Mouse (Mus musculus) embryonic fibroblast, embryonic 13.5 days (primary cell): Measurements from ENCODE around the gene 6330409D20Rik. TPM values are rescaled to one million over a fixed set of nuclear protein-coding genes. Genes with fewer than 3 reads are reported as not detected.

Experiments
- H3K27ac ChIP-seq: 2 replicates; pipeline ENCODE4 v1.5.1; 2012; ENCODE audit warnings: low read length, control low read depth, inconsistent platforms; ENCODE audit not compliant: insufficient read depth
- H3K4me1 ChIP-seq: 2 replicates; pipeline ENCODE4 v1.6.1; 2011; ENCODE audit warnings: low read length; ENCODE audit not compliant: control insufficient read depth, insufficient read depth
- H3K4me3 ChIP-seq: 2 replicates; pipeline ENCODE4 v1.5.1; 2011; ENCODE audit warnings: mild to moderate bottlenecking, control low read depth, low read length; ENCODE audit not compliant: insufficient read depth
- CTCF ChIP-seq: IDR thresholded peaks from 2 replicates; pipeline ENCODE4 v1.5.1; 2011; ENCODE audit warnings: mild to moderate bottlenecking, control low read depth, low read length, moderate library complexity, borderline replicate concordance; ENCODE audit not compliant: insufficient read depth
- POLR2A ChIP-seq: IDR thresholded peaks from 2 replicates; pipeline ENCODE4 v1.6.1; 2011; ENCODE audit warnings: low read depth, mild to moderate bottlenecking, control low read depth, low read length, moderate library complexity
- polyA plus RNA-seq: library from polyadenylated mRNA; stranded (reverse); fragments of >200 nt; gene quantifications from 2 replicates; pipeline ENCODE4 v1.2.4, GENCODE M21; 2011; ENCODE audit warnings: low read depth; ENCODE audit not compliant: missing spikeins, insufficient read length

6330409D20Rik gene
- polyA plus RNA-seq, result not detected in 2 replicates

DNA sequence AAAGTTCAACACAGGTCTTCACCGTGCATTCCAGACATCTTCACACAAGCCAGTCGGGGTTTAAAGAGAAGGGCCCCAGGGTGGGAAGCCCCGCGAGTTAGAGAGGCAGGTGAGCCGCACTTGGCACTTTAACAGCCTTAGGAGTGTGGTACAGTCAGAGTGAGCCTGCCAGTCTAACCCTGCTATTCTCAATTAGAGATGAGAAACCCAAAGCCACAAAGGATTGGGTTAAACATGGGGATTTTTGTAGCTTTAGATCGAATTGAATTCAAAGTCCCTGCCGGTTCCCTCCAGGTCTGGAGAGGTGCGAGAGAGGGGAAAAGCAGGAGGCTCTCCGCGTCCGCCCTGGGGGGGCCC is at the start of gene 6330409D20Rik:
Gene 6330409D20Rik (minus strand): TSS at position 101 of the 357 bp plus-strand sequence.
- Histone ChIP-seq H3K4me3 (peak within 1 kb of the TSS; percentile 7), H3K4me1 (no peaks in the 10 kb centered on the region), H3K27ac (no peak within 1 kb of the TSS)
- TF ChIP-seq POLR2A (no peak), CTCF (no peak)

DNA sequence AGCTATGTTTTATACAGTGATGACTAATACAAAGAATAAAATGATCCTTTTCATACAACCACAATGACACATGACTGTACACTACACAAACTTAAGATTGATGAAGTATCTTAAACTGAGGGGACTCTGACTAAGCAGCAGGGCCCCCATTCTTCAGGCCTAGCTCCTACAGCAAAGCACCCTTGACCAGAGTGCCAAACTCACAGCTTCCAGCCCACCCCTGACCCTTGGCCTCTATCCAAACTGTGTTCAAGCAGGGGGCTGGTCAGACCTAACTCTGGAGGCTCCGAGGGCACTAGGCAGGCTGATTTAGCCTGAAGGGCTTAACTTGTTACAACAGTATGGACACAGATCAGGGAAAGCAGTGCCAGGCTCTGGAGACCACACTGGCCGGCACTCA is 47.8 kb upstream of the 6330409D20Rik start:
- peaks cover 7% of the 10 kb centered on the region; the same call in 1 of the 2 replicates for H3K4me1 ChIP-seq
- no peak overlapping the region for H3K27ac ChIP-seq
- TF ChIP-seq CTCF, result no peak
- TF ChIP-seq POLR2A, result no peak
- no peak overlapping the region for H3K4me3 ChIP-seq

DNA sequence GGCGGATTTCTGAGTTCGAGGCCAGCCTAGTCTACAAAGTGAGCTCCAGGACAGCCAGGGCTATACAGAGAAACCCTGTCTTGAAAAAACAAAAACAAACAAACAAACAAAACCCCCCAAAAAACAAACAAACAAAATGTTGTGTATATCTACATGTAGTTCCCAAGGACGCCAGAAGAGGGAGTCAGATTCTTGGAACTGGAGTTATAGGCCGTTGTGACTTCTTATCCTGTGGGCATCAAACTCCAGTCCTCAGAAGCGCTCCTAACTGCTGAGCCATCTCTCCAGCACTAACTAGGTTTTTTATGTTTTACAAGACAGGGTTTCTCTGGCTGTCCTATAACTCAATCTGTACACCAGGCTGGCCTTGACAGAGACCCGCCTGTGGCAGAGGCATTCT is 46.4 kb upstream of the 6330409D20Rik start:
- no peak overlapping the region for H3K4me3 ChIP-seq
- TF ChIP-seq POLR2A (no peak), CTCF (no peak)
- H3K27ac ChIP-seq, result no peak overlapping the region
- peaks cover 7% of the 10 kb centered on the region; the same call in 1 of the 2 replicates for H3K4me1 ChIP-seq

DNA sequence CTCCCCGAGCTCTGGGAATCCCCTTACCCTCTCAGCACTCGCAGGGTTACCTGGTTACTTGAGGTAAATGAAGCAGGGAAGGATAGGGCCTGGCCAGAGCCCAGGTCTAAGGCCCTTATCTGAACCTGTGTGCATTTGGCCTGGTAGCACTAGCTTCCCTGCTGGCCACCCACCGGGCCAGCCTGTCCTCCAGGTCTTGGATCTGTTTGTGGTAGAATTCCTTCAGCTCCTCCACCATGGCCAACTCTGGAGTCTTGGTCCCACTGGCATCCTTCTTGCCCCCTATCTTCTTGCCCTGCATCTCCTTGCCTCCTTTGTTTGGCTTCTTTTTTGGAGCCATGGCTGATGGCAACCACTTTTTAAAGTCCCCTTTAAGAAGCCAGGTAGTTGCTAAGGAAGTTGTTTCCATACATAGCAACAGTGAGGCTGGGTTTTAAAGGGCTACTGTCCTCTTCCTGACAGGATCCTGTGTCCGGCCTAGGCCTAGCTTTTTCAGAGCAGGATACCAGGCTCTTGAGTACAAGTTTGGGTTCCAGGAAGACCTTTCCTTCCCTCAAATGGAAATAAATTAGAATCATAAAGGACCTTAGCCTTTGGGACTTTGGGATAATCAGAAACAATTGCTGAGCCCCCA is 43.3 kb upstream of the 6330409D20Rik start, which contains the start of gene Cfap157:
Gene Cfap157 (minus strand): TSS at position 381 of the 634 bp plus-strand sequence.
- TF ChIP-seq CTCF (no peak), POLR2A (no peak; the same call in 1 of the 2 replicates)
- no peak within 1 kb of the TSS for H3K27ac ChIP-seq
- peaks cover 7% of the 10 kb centered on the region; the same call in 1 of the 2 replicates for H3K4me1 ChIP-seq
- no peak within 1 kb of the TSS for H3K4me3 ChIP-seq

DNA sequence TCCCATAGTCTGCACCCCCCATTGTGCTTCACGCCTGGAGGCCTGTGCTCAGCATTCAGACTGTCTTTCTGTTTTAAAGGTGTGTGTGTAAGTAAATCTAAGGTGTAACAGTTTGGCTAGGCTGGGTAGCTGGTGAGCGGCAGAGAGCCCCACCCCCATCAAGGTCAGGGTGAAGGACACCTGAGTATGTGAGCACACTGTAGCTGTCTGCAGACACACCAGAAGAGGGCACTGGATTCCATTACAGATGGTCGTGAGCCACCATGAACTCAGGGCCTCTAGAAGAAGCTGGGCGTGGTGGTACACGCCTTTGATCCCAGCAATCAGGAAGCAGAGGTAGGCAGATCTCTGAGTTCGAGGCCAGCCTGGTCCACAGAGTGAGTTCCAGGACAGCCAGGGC is 40.9 kb upstream of the 6330409D20Rik start:
- no peak for TF ChIP-seq CTCF
- TF ChIP-seq POLR2A, result no peak; the same call in 1 of the 2 replicates
- no peak overlapping the region for H3K27ac ChIP-seq
- peaks cover 5% of the 10 kb centered on the region; the same call in 1 of the 2 replicates for H3K4me1 ChIP-seq
- H3K4me3 ChIP-seq, result no peak overlapping the region

DNA sequence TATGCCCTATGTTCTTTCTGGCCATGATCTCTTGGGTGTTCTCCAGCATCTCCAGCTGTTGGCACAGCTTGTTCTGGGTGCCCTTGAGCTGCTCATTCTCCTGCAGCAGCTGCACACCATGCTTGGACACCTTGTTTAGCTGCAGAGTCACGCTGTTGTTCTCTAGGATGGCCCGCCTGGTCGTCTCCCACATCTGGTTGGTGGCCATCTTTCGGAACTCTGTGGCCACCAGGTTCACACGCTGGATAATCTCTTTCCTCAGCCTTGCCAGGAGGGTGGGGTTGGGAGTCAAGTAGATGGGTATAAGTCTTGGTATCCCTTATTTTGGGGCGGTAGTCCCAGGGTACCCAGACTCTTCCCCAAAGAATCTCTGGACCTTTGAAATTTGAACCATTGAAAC is 38.9 kb upstream of the 6330409D20Rik start:
- no peak overlapping the region for H3K27ac ChIP-seq
- no peak overlapping the region for H3K4me3 ChIP-seq
- TF ChIP-seq POLR2A (0 out of 2 replicates have a peak, but pooled peaks have one; percentile 4), CTCF (no peak)
- H3K4me1 ChIP-seq, result peaks cover 7% of the 10 kb centered on the region

DNA sequence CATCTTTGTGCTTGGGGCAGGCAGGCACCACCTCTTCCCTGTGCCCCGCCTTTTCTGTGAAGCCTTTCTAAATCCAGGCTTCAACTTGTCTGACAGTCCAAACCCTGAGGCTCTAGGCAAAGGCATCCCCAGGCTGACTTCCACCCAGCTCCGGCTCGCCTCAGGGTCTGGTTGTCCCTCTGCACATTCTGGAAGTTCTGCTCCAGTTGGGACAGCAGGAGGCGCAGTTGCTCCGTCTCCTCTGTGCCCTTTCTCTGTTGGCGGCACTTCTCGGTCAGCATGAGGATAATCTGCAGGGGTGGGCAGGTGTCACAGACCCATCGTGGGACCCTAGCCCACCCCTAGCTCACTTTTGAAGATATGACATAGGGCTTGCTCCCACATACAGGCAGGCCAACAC is 38.3 kb upstream of the 6330409D20Rik start:
- no peak overlapping the region for H3K27ac ChIP-seq
- peaks cover 7% of the 10 kb centered on the region for H3K4me1 ChIP-seq
- H3K4me3 ChIP-seq, result no peak overlapping the region
- TF ChIP-seq POLR2A (no peak), CTCF (peak; percentile 88)

DNA sequence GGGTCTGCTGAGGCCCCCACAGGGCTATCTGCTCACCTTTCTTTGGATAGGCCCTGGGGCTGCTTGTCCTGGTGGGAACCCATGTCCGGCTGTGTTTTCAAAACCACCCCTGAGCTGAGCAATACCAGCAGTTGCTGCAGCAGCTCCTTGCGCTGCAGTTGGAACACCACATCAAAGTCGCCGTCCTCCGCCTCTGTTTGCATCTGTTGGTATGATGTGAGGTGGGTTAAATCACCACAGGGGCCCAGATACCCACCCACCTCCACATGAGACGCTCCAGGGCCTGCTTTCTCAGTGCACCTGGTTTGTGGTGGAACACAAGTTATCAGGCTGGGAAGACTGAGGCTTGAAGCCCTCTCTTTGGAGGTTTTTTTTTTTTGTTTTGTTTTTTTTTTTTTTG is 37.3 kb upstream of the 6330409D20Rik start:
- Histone ChIP-seq H3K4me3 (no peak overlapping the region), H3K27ac (no peak overlapping the region), H3K4me1 (peaks cover 7% of the 10 kb centered on the region)
- TF ChIP-seq CTCF, result no peak
- no peak for TF ChIP-seq POLR2A

DNA sequence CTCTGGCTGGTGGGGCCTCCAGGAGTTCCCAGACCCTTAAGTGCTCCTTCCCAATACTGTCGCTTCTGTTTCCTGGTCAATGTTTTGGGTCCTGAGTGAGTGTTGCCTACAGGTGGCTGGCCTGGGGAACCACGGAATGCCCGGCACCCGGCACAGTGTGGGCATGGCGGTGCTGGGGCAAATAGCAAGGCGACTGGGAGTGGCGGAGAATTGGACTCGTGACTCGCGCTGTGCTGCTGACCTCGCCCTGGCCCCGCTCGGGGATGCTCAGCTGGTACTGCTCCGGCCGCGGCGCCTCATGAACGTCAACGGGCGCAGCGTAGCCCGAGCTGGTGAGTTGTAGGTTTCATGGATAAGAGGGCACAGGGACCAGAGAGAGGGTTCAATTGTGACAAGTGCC is 35.4 kb upstream of the 6330409D20Rik start:
- no peak overlapping the region for H3K27ac ChIP-seq
- TF ChIP-seq CTCF, result no peak
- TF ChIP-seq POLR2A, result no peak

DNA sequence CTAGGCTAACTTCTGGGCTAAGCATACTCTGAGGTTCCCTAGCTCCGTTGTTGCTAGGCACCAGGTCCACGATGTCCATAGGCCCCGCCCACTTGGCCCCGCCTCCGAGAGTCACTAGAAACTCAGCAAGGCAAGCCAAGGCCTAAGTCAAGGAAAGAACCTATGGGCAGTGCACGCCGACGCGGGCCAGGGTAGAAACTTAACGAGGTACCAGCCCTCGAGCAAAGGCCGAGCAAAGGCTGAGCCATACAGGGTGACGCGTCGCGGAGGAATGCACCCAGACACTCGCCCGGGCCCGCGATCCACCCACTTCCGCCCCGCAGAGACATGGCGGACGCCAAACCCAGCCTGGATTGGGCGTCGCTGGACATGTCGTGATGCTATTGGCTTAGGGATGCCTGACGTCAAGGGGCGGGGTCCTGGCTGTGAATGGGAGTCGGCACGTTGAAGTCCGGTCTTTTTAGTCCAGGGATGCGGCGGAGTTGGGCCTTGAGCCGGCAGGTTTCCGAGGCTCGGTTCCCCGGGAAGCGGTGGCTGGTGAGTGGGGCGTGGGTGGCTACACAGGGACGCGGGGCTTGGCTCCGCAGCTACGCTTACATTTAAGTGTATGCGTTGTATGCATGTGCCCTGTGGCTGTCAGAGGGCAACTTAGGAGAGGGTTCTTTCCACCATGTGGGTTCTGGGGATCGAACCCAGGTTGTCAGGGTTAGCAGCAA is 34.7 kb upstream of the 6330409D20Rik start, which contains the start of the genes Ttc16 and Ptrh1:
Gene Ttc16 (minus strand): TSS at position 275 of the 716 bp plus-strand sequence.
Gene Ptrh1 (plus strand): TSS at position 428 of the 716 bp plus-strand sequence.
- peaks cover 7% of the 10 kb centered on the region for H3K4me1 ChIP-seq
- peak within 1 kb of the TSS; percentile 75 for H3K4me3 ChIP-seq
- no peak for TF ChIP-seq CTCF
- TF ChIP-seq POLR2A, result peak; percentile 94
- peak within 1 kb of the TSS; percentile 37 for H3K27ac ChIP-seq

More for the DNA sequence above, 35.4 kb upstream of the 6330409D20Rik start:
- Histone ChIP-seq H3K4me3 (peak overlapping the region; percentile 75), H3K4me1 (peaks cover 7% of the 10 kb centered on the region)
